Mouse (Mus musculus): ENCODE measurements around the gene Phf21a. TPM values are rescaled to one million over a fixed set of nuclear protein-coding genes. Genes with fewer than 3 reads are reported as not detected.

Phf21a gene
- polyA plus RNA-seq, 1 experiment from 2014 or later, result 37.2 TPM

GRCm38 (mm10) chr2:92353402-92353801, 260.5 kb downstream of the Phf21a start:
- H3K27ac ChIP-seq (replicated peaks), result no peak overlapping the region
- no peaks in the 10 kb centered on the region for H3K27me3 ChIP-seq
- H3K4me1 ChIP-seq (replicated peaks), result no peaks in the 10 kb centered on the region; the same call in 1 of the 2 replicates
- H3K4me2 ChIP-seq, result no peak overlapping the region
- no peak for ATAC-seq (ENCODE audit: low FRiP score, low read depth)
- no peak overlapping the region for H3K4me3 ChIP-seq
- H3K9ac ChIP-seq, result no peak overlapping the region
- peaks cover 34% of the 10 kb centered on the region for H3K36me3 ChIP-seq
- WGBS, result 23% methylated on average over 5 of the region's 5 CpGs
- no peaks in the 10 kb centered on the region for H3K9me3 ChIP-seq

- 72% methylated on average over 6 of the region's 6 CpGs for WGBS
- no peaks in the 10 kb centered on the region; the same call in 1 of the 2 replicates for H3K4me1 ChIP-seq (replicated peaks)
- H3K27ac ChIP-seq (replicated peaks), result no peak overlapping the region
- H3K9me3 ChIP-seq, result no peaks in the 10 kb centered on the region
- ATAC-seq (ENCODE audit: low FRiP score, low read depth), result no peak
- H3K4me2 ChIP-seq, result no peak overlapping the region
- no peak overlapping the region for H3K9ac ChIP-seq
- no peak overlapping the region for H3K4me3 ChIP-seq
- peaks cover 42% of the 10 kb centered on the region for H3K36me3 ChIP-seq
- no peaks in the 10 kb centered on the region for H3K27me3 ChIP-seq
These were observed 261.3 kb downstream of the Phf21a start for GRCm38 (mm10) chr2:92354224-92354623.

- H3K4me1 ChIP-seq (replicated peaks), result 0 out of 2 replicates have a peak, but pooled peaks cover 3% of the 10 kb centered on the region
- no peaks in the 10 kb centered on the region for H3K27me3 ChIP-seq
- no peak overlapping the region for H3K4me2 ChIP-seq
- 84% methylated on average over 2 of the region's 2 CpGs for WGBS
- H3K27ac ChIP-seq (replicated peaks), result no peak overlapping the region
- H3K9ac ChIP-seq, result no peak overlapping the region
- peaks cover 29% of the 10 kb centered on the region for H3K36me3 ChIP-seq
- H3K9me3 ChIP-seq, result no peaks in the 10 kb centered on the region
- no peak for ATAC-seq (ENCODE audit: low FRiP score, low read depth)
- no peak overlapping the region for H3K4me3 ChIP-seq
These were observed 266.4 kb downstream of the Phf21a start for GRCm38 (mm10) chr2:92359301-92359700.

- peak; percentile 55 for ATAC-seq (ENCODE audit: low FRiP score, low read depth)
- no peaks in the 10 kb centered on the region for H3K27me3 ChIP-seq
- H3K36me3 ChIP-seq, result peaks cover 29% of the 10 kb centered on the region
- H3K4me2 ChIP-seq, result no peak overlapping the region
- H3K9me3 ChIP-seq, result no peaks in the 10 kb centered on the region
- peak overlapping the region; percentile 21 for H3K27ac ChIP-seq (replicated peaks)
- no peak overlapping the region for H3K9ac ChIP-seq
- H3K4me3 ChIP-seq, result no peak overlapping the region
- 60% methylated on average over 25 of the region's 25 CpGs for WGBS
- H3K4me1 ChIP-seq (replicated peaks), result 0 out of 2 replicates have a peak, but pooled peaks cover 3% of the 10 kb centered on the region
These were observed 267.4 kb downstream of the Phf21a start for GRCm38 (mm10) chr2:92360186-92360823.

- 23% methylated on average over 12 of the region's 12 CpGs for WGBS
- Histone ChIP-seq H3K36me3 (peaks cover 29% of the 10 kb centered on the region), H3K27me3 (no peaks in the 10 kb centered on the region), H3K4me3 (no peak overlapping the region), H3K27ac (replicated peaks) (peak overlapping the region; percentile 21; the same call in 1 of the 2 replicates), H3K9ac (no peak overlapping the region), H3K9me3 (no peaks in the 10 kb centered on the region), H3K4me1 (replicated peaks) (0 out of 2 replicates have a peak, but pooled peaks cover 3% of the 10 kb centered on the region), H3K4me2 (no peak overlapping the region)
- no peak for ATAC-seq (ENCODE audit: low FRiP score, low read depth)
These were observed 268.0 kb downstream of the Phf21a start for GRCm38 (mm10) chr2:92360893-92361292.

GRCm38 (mm10) chr2:92361795-92362194, 268.9 kb downstream of the Phf21a start:
- Histone ChIP-seq H3K9me3 (no peaks in the 10 kb centered on the region), H3K27ac (replicated peaks) (no peak overlapping the region), H3K4me2 (no peak overlapping the region), H3K27me3 (no peaks in the 10 kb centered on the region), H3K4me1 (replicated peaks) (0 out of 2 replicates have a peak, but pooled peaks cover 3% of the 10 kb centered on the region), H3K9ac (no peak overlapping the region), H3K36me3 (peaks cover 25% of the 10 kb centered on the region), H3K4me3 (no peak overlapping the region)
- 78% methylated on average over 8 of the region's 8 CpGs for WGBS
- no peak for ATAC-seq (ENCODE audit: low FRiP score, low read depth)

- Histone ChIP-seq H3K4me2 (no peak overlapping the region), H3K4me1 (replicated peaks) (0 out of 2 replicates have a peak, but pooled peaks cover 3% of the 10 kb centered on the region), H3K36me3 (peaks cover 19% of the 10 kb centered on the region), H3K9me3 (no peaks in the 10 kb centered on the region), H3K27ac (replicated peaks) (no peak overlapping the region), H3K27me3 (no peaks in the 10 kb centered on the region), H3K4me3 (no peak overlapping the region), H3K9ac (no peak overlapping the region)
- WGBS, result 92% methylated on average over 6 of the region's 6 CpGs
- no peak for ATAC-seq (ENCODE audit: low FRiP score, low read depth)
These were observed 269.8 kb downstream of the Phf21a start for GRCm38 (mm10) chr2:92362571-92363228.

GRCm38 (mm10) chr2:92364086-92364485, 271.2 kb downstream of the Phf21a start:
- Histone ChIP-seq H3K36me3 (peaks cover 6% of the 10 kb centered on the region), H3K9me3 (no peaks in the 10 kb centered on the region), H3K27me3 (no peaks in the 10 kb centered on the region; the same call in 1 of the 2 replicates), H3K4me2 (no peak overlapping the region), H3K4me1 (replicated peaks) (0 out of 2 replicates have a peak, but pooled peaks cover 3% of the 10 kb centered on the region), H3K4me3 (no peak overlapping the region), H3K27ac (replicated peaks) (no peak overlapping the region), H3K9ac (no peak overlapping the region)
- 88% methylated on average over 4 of the region's 4 CpGs for WGBS
- ATAC-seq (ENCODE audit: low FRiP score, low read depth), result no peak

GRCm38 (mm10) chr2:92365568-92365967, 272.7 kb downstream of the Phf21a start:
- no peaks in the 10 kb centered on the region for H3K9me3 ChIP-seq

GRCm38 (mm10) chr2:92367383-92368029, 274.6 kb downstream of the Phf21a start:
- peaks cover 19% of the 10 kb centered on the region for H3K27me3 ChIP-seq
- H3K9me3 ChIP-seq, result no peaks in the 10 kb centered on the region
- H3K4me1 ChIP-seq (replicated peaks), result peaks cover 24% of the 10 kb centered on the region
- WGBS, result 51% methylated on average over 20 of the region's 20 CpGs
- H3K9ac ChIP-seq, result no peak overlapping the region
- no peak for ATAC-seq (ENCODE audit: low FRiP score, low read depth)
- H3K4me3 ChIP-seq, result no peak overlapping the region
- no peaks in the 10 kb centered on the region for H3K36me3 ChIP-seq
- H3K27ac ChIP-seq (replicated peaks), result no peak overlapping the region
- H3K4me2 ChIP-seq, result no peak overlapping the region

More at GRCm38 (mm10) chr2:92365568-92365967, 272.7 kb downstream of the Phf21a start:
- no peak overlapping the region for H3K4me2 ChIP-seq
- no peak for ATAC-seq (ENCODE audit: low FRiP score, low read depth)
- WGBS, result 94% methylated on average over 10 of the region's 10 CpGs
- H3K36me3 ChIP-seq, result no peaks in the 10 kb centered on the region
- H3K27ac ChIP-seq (replicated peaks), result no peak overlapping the region
- H3K27me3 ChIP-seq, result peaks cover 12% of the 10 kb centered on the region
- H3K9ac ChIP-seq, result no peak overlapping the region
- H3K4me3 ChIP-seq, result no peak overlapping the region
- peaks cover 8% of the 10 kb centered on the region for H3K4me1 ChIP-seq (replicated peaks)

GRCm38 (mm10) chr2:92370375-92370774, 277.5 kb downstream of the Phf21a start:
- peak overlapping the region; percentile 27 for H3K4me3 ChIP-seq
- H3K4me1 ChIP-seq (replicated peaks), result peaks cover 36% of the 10 kb centered on the region
- H3K4me2 ChIP-seq, result peak overlapping the region; percentile 57
- no peak overlapping the region for H3K27ac ChIP-seq (replicated peaks)
- WGBS, result 8% methylated on average over 19 of the region's 19 CpGs
- H3K36me3 ChIP-seq, result no peaks in the 10 kb centered on the region
- peak overlapping the region; percentile 28; the same call in 1 of the 2 replicates for H3K9ac ChIP-seq
- peaks cover 19% of the 10 kb centered on the region for H3K27me3 ChIP-seq
- H3K9me3 ChIP-seq, result no peaks in the 10 kb centered on the region
- ATAC-seq (ENCODE audit: low FRiP score, low read depth), result no peak

Data from hindbrain, embryonic 15.5 days (tissue).